In genomic region chr17:65697791-65698463, GRCm38 (mm10) we compare ENCODE assay signal across 13 mouse cellular contexts. TPM values are rescaled to one million over a fixed set of nuclear protein-coding genes. Genes with fewer than 3 reads are reported as not detected.
DNase-seq lines count a peak whose midpoint lies in the region; ATAC-seq and TF ChIP-seq lines count a peak whose summit lies in the region.
"Had no signal": no experiment of that assay in that cellular context is flagged by ENCODE, and none has a peak within 500 bp of the region (broad histone marks: within the 10 kb centered on the region; RNA-seq: fewer than 3 reads in every experiment).

No protein-coding gene starts in this region.

- no peak for TF ChIP-seq CTCF in brain, embryonic 14.5 days (IDR thresholded peaks at IDR 0.05; ENCODE audit: borderline replicate concordance, extremely low read depth, insufficient read depth, insufficient read length)
- TF ChIP-seq CTCF in embryonic fibroblast, embryonic 13.5 days (IDR thresholded peaks at IDR 0.05; ENCODE audit: borderline replicate concordance, insufficient read depth, low read length), result no peak

- no peak overlapping the region for H3K27ac ChIP-seq in intestine, embryonic 14.5 days (ENCODE audit: low read depth)
- no peak overlapping the region for H3K27ac ChIP-seq in intestine, embryonic 16.5 days (ENCODE audit: low read length)
- H3K27ac ChIP-seq in embryonic fibroblast, embryonic 13.5 days (ENCODE audit: insufficient read depth, low read length), result peak overlapping the region; percentile 12; the same call in 1 of the 2 replicates
- H3K27ac ChIP-seq in limb, embryonic 13.5 days, result peak overlapping the region; percentile 16; the same call in 1 of the 2 replicates
- H3K27ac ChIP-seq: left cerebral cortex, adult 2 months had no signal

- 76% methylated on average over 12 of the region's 12 CpGs for WGBS in intestine, embryonic 14.5 days
- 77% methylated on average over 12 of the region's 12 CpGs for WGBS in intestine, embryonic 16.5 days
- 58% methylated on average over 12 of the region's 12 CpGs for WGBS in limb, embryonic 13.5 days

- H3K27me3 ChIP-seq in intestine, embryonic 14.5 days (replicated peaks; ENCODE audit: control insufficient read depth, insufficient read depth, low read length), result no peaks in the 10 kb centered on the region
- H3K27me3 ChIP-seq in intestine, embryonic 16.5 days (replicated peaks; ENCODE audit: control insufficient read depth, insufficient read depth, low read length), result no peaks in the 10 kb centered on the region
- no peaks in the 10 kb centered on the region for H3K27me3 ChIP-seq in limb, embryonic 13.5 days

- DNase-seq in intestine, embryonic 14.5 days (ENCODE audit: low spot score), result peak; percentile 42
- peak; percentile 42 for DNase-seq in brain, embryonic 14.5 days (ENCODE audit: low read depth)
- no peak for DNase-seq in thymus, postnatal 4 days
- no peak for DNase-seq in spleen, postnatal 4 days (ENCODE audit: low spot score in 2 of 2)
- no peak for DNase-seq in gastrocnemius, postnatal 36 days
- DNase-seq: heart, postnatal 36 days; lung, adult 18-20 months; right cerebral cortex, postnatal 14 days had no signal

- intact Hi-C loops in gastrocnemius, postnatal 36 days (cut with DNase I), result no loop called here

- no peaks in the 10 kb centered on the region for H3K9me3 ChIP-seq in intestine, embryonic 14.5 days (ENCODE audit: control insufficient read depth, low read length)
- no peaks in the 10 kb centered on the region for H3K9me3 ChIP-seq in intestine, embryonic 16.5 days (ENCODE audit: control insufficient read depth, low read length)
- no peaks in the 10 kb centered on the region for H3K9me3 ChIP-seq in limb, embryonic 13.5 days

- H3K4me2 ChIP-seq in intestine, embryonic 14.5 days (ENCODE audit: low read length), result no peak overlapping the region
- no peak overlapping the region for H3K4me2 ChIP-seq in intestine, embryonic 16.5 days (ENCODE audit: low read depth, low read length)
- no peak overlapping the region for H3K4me2 ChIP-seq in limb, embryonic 13.5 days (replicated peaks)

- no peaks in the 10 kb centered on the region for H3K36me3 ChIP-seq in intestine, embryonic 14.5 days (ENCODE audit: control insufficient read depth, insufficient read depth, low read length)
- no peaks in the 10 kb centered on the region for H3K36me3 ChIP-seq in intestine, embryonic 16.5 days (ENCODE audit: control insufficient read depth, insufficient read depth, low read length)
- H3K36me3 ChIP-seq in limb, embryonic 13.5 days, result peaks cover 11% of the 10 kb centered on the region

- no peak overlapping the region for H3K9ac ChIP-seq in intestine, embryonic 14.5 days (ENCODE audit: low read length)
- no peak overlapping the region for H3K9ac ChIP-seq in intestine, embryonic 16.5 days (ENCODE audit: low read depth, low read length)
- H3K9ac ChIP-seq in limb, embryonic 13.5 days, result no peak overlapping the region

- no peak for ATAC-seq in intestine, embryonic 14.5 days (replicated peaks; ENCODE audit: low FRiP score, low TSS enrichment, low read depth)
- no peak for ATAC-seq in intestine, embryonic 16.5 days
- ATAC-seq in limb, embryonic 13.5 days (ENCODE audit: low FRiP score, low read depth), result peak; percentile 57

- no peak for TF ChIP-seq POLR2A in brain, embryonic 14.5 days (IDR thresholded peaks at IDR 0.05; ENCODE audit: borderline replicate concordance, extremely low read depth, insufficient read depth, insufficient read length, poor library complexity, severe bottlenecking)
- no peak for TF ChIP-seq POLR2A in embryonic fibroblast, embryonic 13.5 days (IDR thresholded peaks at IDR 0.05; ENCODE audit: low read depth, low read length)

- H3K4me1 ChIP-seq in intestine, embryonic 14.5 days (replicated peaks; ENCODE audit: control insufficient read depth, insufficient read depth, low read length), result no peaks in the 10 kb centered on the region; the same call in 1 of the 2 replicates
- peaks cover 8% of the 10 kb centered on the region for H3K4me1 ChIP-seq in intestine, embryonic 16.5 days (ENCODE audit: control insufficient read depth, insufficient read depth, low read length)
- H3K4me1 ChIP-seq in embryonic fibroblast, embryonic 13.5 days (ENCODE audit: control insufficient read depth, insufficient read depth, low read length), result peaks cover 8% of the 10 kb centered on the region
- peaks cover 34% of the 10 kb centered on the region for H3K4me1 ChIP-seq in limb, embryonic 13.5 days

- H3K4me3 ChIP-seq in intestine, embryonic 14.5 days (ENCODE audit: low read depth, low read length), result no peak overlapping the region
- no peak overlapping the region for H3K4me3 ChIP-seq in intestine, embryonic 16.5 days (ENCODE audit: low read length)
- H3K4me3 ChIP-seq in embryonic fibroblast, embryonic 13.5 days (ENCODE audit: insufficient read depth, low read length), result no peak overlapping the region
- H3K4me3 ChIP-seq in limb, embryonic 13.5 days, result no peak overlapping the region
- H3K4me3 ChIP-seq: left cerebral cortex, adult 2 months had no signal

RNA-seq across cellular contexts. Expression of gene Txndc2, which starts 56.0 kb away (rescaled TPM):
- polyA plus RNA-seq in intestine, embryonic 14.5 days (2014; fragmentation: Nextera tagmentation; extraction: Ambion mirVana), result not detected in 2 replicates
- polyA plus RNA-seq in intestine, embryonic 16.5 days (2015; fragmentation: Nextera tagmentation; extraction: Ambion mirVana), result not detected in 2 replicates
- polyA plus RNA-seq in brain, embryonic 14.5 days (2012; rRNA removed), result 0.10 and 0.11 TPM in 2 replicates
- polyA plus RNA-seq in embryonic fibroblast, embryonic 13.5 days (2011; ENCODE audit: insufficient read length, low read depth, missing spikeins), result not detected in 2 replicates
- polyA plus RNA-seq in limb, embryonic 13.5 days (2015; fragmentation: Nextera tagmentation; extraction: Ambion mirVana), result 0.10 TPM in 1 of 2 replicates, not detected in the other
- not detected for total RNA-seq in gastrocnemius, postnatal 36 days (2021)
- total RNA-seq: heart, postnatal 36 days had no signal
- polyA plus RNA-seq: stomach, embryonic 16.5 days had no signal

Comparison
In these comparisons a context has a peak if more than half of its experiments do, and no peak if none do; other contexts are left out.
1. DNase-seq: peak in intestine, embryonic 14.5 days (single experiment) and brain, embryonic 14.5 days (single experiment); none in thymus, postnatal 4 days (single experiment), spleen, postnatal 4 days (0 of 2) and gastrocnemius, postnatal 36 days (0 of 2).
2. H3K27ac ChIP-seq: peak in embryonic fibroblast, embryonic 13.5 days (single experiment) and limb, embryonic 13.5 days (single experiment); none in intestine, embryonic 14.5 days (single experiment) and intestine, embryonic 16.5 days (single experiment).